In the genomic region with DNA sequence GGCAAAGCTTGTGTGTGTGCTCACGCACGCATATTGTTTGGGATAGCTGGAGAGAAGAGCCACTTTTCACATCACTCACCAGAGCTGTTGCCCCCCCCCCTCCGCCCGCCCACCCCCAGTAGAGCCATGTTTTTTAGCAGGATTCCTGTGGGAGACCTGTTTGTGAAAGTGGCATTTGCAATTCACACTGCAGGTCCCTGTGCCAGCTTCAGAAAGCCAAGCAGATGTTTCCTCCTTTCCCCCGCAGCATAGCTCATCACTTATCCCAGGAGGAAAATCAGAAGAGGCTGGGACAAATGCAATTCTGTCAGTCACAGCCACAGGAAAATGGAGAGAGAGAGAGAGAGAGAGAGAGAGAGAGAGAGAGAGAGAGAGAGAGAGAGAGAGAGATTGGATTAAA, we compare ENCODE assay signal across 10 mouse cellular contexts.
DNase-seq lines count a peak whose midpoint lies in the region; ATAC-seq lines count a peak whose summit lies in the region.
"Had no signal": no experiment of that assay in that cellular context is flagged by ENCODE, and none has a peak within 500 bp of the region (broad histone marks: within the 10 kb centered on the region; RNA-seq: fewer than 3 reads in every experiment).

No protein-coding gene starts in this region.

- peaks cover 18% of the 10 kb centered on the region; the same call in 1 of the 2 replicates for H3K4me1 ChIP-seq in midbrain, embryonic 14.5 days (ENCODE audit: control insufficient read depth, insufficient read depth, low read length)
- H3K4me1 ChIP-seq in midbrain, embryonic 10.5 days, result peaks cover 32% of the 10 kb centered on the region
- peaks cover 6% of the 10 kb centered on the region for H3K4me1 ChIP-seq in hindbrain, embryonic 16.5 days (ENCODE audit: control insufficient read depth, insufficient read depth, low read depth, low read length)
- H3K4me1 ChIP-seq in neural tube, embryonic 13.5 days (replicated peaks), result peaks cover 66% of the 10 kb centered on the region

- H3K27me3 ChIP-seq in midbrain, embryonic 14.5 days (ENCODE audit: control insufficient read depth, insufficient read depth, low read length), result no peaks in the 10 kb centered on the region; the same call in 1 of the 2 replicates
- peaks cover 14% of the 10 kb centered on the region; the same call in 1 of the 2 replicates for H3K27me3 ChIP-seq in midbrain, embryonic 10.5 days (ENCODE audit: low read depth, poor library complexity, severe bottlenecking)
- no peaks in the 10 kb centered on the region for H3K27me3 ChIP-seq in hindbrain, embryonic 16.5 days (replicated peaks; ENCODE audit: control insufficient read depth, insufficient read depth, low read length)
- H3K27me3 ChIP-seq in neural tube, embryonic 13.5 days, result no peaks in the 10 kb centered on the region

- H3K4me2 ChIP-seq in midbrain, embryonic 14.5 days (ENCODE audit: low read length), result no peak overlapping the region
- peak overlapping the region; percentile 26 for H3K4me2 ChIP-seq in hindbrain, embryonic 16.5 days (ENCODE audit: low read length)
- H3K4me2 ChIP-seq in neural tube, embryonic 13.5 days, result peak overlapping the region; percentile 44

- H3K9me3 ChIP-seq in midbrain, embryonic 14.5 days (ENCODE audit: control insufficient read depth, low read length), result no peaks in the 10 kb centered on the region
- H3K9me3 ChIP-seq in midbrain, embryonic 10.5 days (replicated peaks), result no peaks in the 10 kb centered on the region
- no peaks in the 10 kb centered on the region for H3K9me3 ChIP-seq in hindbrain, embryonic 16.5 days (ENCODE audit: control insufficient read depth, low read length)
- no peaks in the 10 kb centered on the region for H3K9me3 ChIP-seq in neural tube, embryonic 13.5 days

- no peak overlapping the region for H3K9ac ChIP-seq in midbrain, embryonic 14.5 days (replicated peaks; ENCODE audit: low read length)
- no peak overlapping the region for H3K9ac ChIP-seq in hindbrain, embryonic 16.5 days (ENCODE audit: low read depth, low read length)
- H3K9ac ChIP-seq in neural tube, embryonic 13.5 days, result peak overlapping the region; percentile 62

- DNase-seq in frontal cortex, postnatal 36 days (ENCODE audit: low spot score in 2 of 2), result peak; percentile 32 to 41
- no peak for DNase-seq in frontal cortex, postnatal 25 days (ENCODE audit: low spot score in 2 of 2)
- DNase-seq in midbrain, embryonic 14.5 days, result peak; percentile 41
- no peak for DNase-seq in midbrain, embryonic 10.5 days (ENCODE audit: low spot score)
- DNase-seq: gastrocnemius, postnatal 36 days; lung, postnatal 4 days had no signal

- H3K27ac ChIP-seq in midbrain, embryonic 14.5 days (replicated peaks; ENCODE audit: low read depth, low read length), result no peak overlapping the region
- H3K27ac ChIP-seq in midbrain, embryonic 10.5 days (replicated peaks), result no peak overlapping the region
- H3K27ac ChIP-seq in hindbrain, embryonic 16.5 days (ENCODE audit: low read depth, low read length), result peak overlapping the region; percentile 36; the same call in 1 of the 2 replicates
- H3K27ac ChIP-seq in neural tube, embryonic 13.5 days (replicated peaks), result peak overlapping the region; percentile 91

- H3K36me3 ChIP-seq in midbrain, embryonic 14.5 days (ENCODE audit: control insufficient read depth, insufficient read depth, low read length), result no peaks in the 10 kb centered on the region
- no peaks in the 10 kb centered on the region for H3K36me3 ChIP-seq in midbrain, embryonic 10.5 days
- no peaks in the 10 kb centered on the region for H3K36me3 ChIP-seq in hindbrain, embryonic 16.5 days (ENCODE audit: control insufficient read depth, insufficient read depth, low read length)
- H3K36me3 ChIP-seq in neural tube, embryonic 13.5 days, result no peaks in the 10 kb centered on the region

- no peak overlapping the region for H3K4me3 ChIP-seq in midbrain, embryonic 14.5 days (replicated peaks; ENCODE audit: low read depth, low read length)
- no peak overlapping the region for H3K4me3 ChIP-seq in midbrain, embryonic 10.5 days
- no peak overlapping the region for H3K4me3 ChIP-seq in hindbrain, embryonic 16.5 days (ENCODE audit: low read length)
- H3K4me3 ChIP-seq in neural tube, embryonic 13.5 days, result 0 out of 2 replicates have a peak overlapping the region, but pooled peaks have one; percentile 2

- ATAC-seq in midbrain, embryonic 14.5 days (ENCODE audit: low FRiP score, low TSS enrichment), result no peak; the same call in 1 of the 2 replicates
- ATAC-seq in hindbrain, embryonic 16.5 days, result no peak
- ATAC-seq in neural tube, embryonic 13.5 days (ENCODE audit: low read depth), result peak; percentile 44
- no peak for ATAC-seq in inflammation-experienced regulatory T-cells, adult 6 months
- no peak for ATAC-seq in erythroblast, adult 5-6 weeks (replicated peaks; ENCODE audit: low FRiP score, poor library complexity, severe bottlenecking)

- 27% methylated on average over 5 of the region's 5 CpGs for WGBS in midbrain, embryonic 14.5 days
- 46% methylated on average over 5 of the region's 5 CpGs for WGBS in midbrain, embryonic 10.5 days
- WGBS in hindbrain, embryonic 16.5 days, result 12% methylated on average over 5 of the region's 5 CpGs
- WGBS in neural tube, embryonic 13.5 days, result 1% methylated on average over 5 of the region's 5 CpGs

Comparison
In these comparisons a context has a peak if more than half of its experiments do, and no peak if none do; other contexts are left out.
1. DNase-seq: peak in frontal cortex, postnatal 36 days (2 of 2) and midbrain, embryonic 14.5 days (single experiment); none in frontal cortex, postnatal 25 days (0 of 2) and midbrain, embryonic 10.5 days (single experiment).
2. H3K27ac ChIP-seq: peak in hindbrain, embryonic 16.5 days (single experiment) and neural tube, embryonic 13.5 days (single experiment); none in midbrain, embryonic 14.5 days (single experiment) and midbrain, embryonic 10.5 days (single experiment).